Mouse (Mus musculus) stomach, postnatal 0 days (tissue): ENCODE data around the gene Stc2.

Experiments
- CTCF ChIP-seq: IDR thresholded peaks from 2 replicates; pipeline ENCODE4 v1.5.1; 2016; ENCODE audit warnings: antibody characterized with exemption, low read depth, mild to moderate bottlenecking, moderate library complexity
- EP300 ChIP-seq: optimal IDR thresholded peaks from 2 replicates; pipeline ENCODE3; 2016; ENCODE audit warnings: antibody characterized with exemption

- TF ChIP-seq CTCF (no peak), EP300 (no peak)
Observed at GRCm38 (mm10) chr11:31371256-31371838, 1.5 kb upstream of the Stc2 start.
